Mouse (Mus musculus): ENCODE measurements around the gene Fstl4.

DNA sequence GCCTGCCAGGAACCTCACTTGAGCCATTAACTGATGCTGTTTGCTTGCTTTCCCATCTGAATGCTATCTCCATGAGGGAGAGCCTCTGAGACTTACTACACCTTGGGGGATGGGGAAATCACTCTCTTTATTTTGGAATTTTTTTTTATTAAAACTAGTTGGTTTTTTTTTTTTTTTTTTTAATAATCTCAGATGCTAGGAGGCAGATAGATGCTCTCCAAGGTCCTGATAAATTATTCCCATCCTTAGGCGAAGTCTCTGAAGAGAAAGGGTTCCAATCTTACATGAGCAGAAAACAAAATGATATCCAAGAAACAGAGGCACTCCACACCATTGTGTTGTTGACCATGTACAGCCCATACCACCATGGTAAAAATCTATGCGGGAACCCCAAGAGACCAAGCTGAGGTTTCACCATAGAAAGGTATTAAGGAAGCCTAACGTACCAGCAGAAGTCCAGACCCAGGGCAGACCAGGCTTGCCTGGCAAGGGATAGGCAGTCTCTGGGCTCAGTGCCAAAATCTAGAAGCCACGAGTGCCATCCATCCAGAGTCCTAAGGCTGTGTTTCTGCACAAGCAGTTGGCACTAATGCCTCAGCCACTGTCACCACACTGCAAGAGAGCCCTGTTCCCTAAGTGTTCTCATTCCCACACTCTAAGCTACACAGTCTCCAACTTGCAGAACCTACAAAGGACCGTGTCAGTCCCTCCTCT is 423.1 kb downstream of the Fstl4 start:
- TF ChIP-seq NELFE (IDR thresholded peaks at IDR 0.05; ENCODE audit: low read depth, low read length) (no peak), USF1 (IDR thresholded peaks at IDR 0.05; ENCODE audit: low read depth, low read length) (no peak), POLR2AphosphoS2 (IDR thresholded peaks at IDR 0.05; ENCODE audit: low read length) (no peak), MYC (IDR thresholded peaks at IDR 0.05; ENCODE audit: low read depth, low read length) (no peak), ZKSCAN1 (IDR thresholded peaks at IDR 0.05; ENCODE audit: low read depth, low read length) (no peak), POLR2A (IDR thresholded peaks at IDR 0.05; ENCODE audit: control insufficient read depth in 1 of 2, insufficient read depth in 1 of 2, low read depth in 1 of 2, low read length in 2 of 2, poor library complexity in 1 of 2) (no peak), JUND (IDR thresholded peaks at IDR 0.05; ENCODE audit: low read depth, low read length) (no peak), MAFK (IDR thresholded peaks at IDR 0.05; ENCODE audit: borderline replicate concordance, low read depth, low read length) (no peak), CTCF (IDR thresholded peaks at IDR 0.05 in 2 of 3, conservative IDR thresholded peaks at IDR 0.05 in 1 of 3; ENCODE audit: control insufficient read depth in 1 of 3, insufficient read depth in 1 of 3, low read depth in 2 of 3, low read length in 3 of 3, poor library complexity in 1 of 3, severe bottlenecking in 1 of 3) (no peak), EP300 (IDR thresholded peaks at IDR 0.05; ENCODE audit: low read depth in 1 of 2, low read length in 2 of 2) (no peak), CHD2 (IDR thresholded peaks at IDR 0.05; ENCODE audit: low read length) (no peak), SMC3 (IDR thresholded peaks at IDR 0.05; ENCODE audit: low read depth, low read length) (no peak), BHLHE40 (IDR thresholded peaks at IDR 0.05; ENCODE audit: borderline replicate concordance, low read depth, low read length) (no peak), SIN3A (IDR thresholded peaks at IDR 0.05; ENCODE audit: low read length) (no peak)

Measured in MEL (cell line).